Mouse (Mus musculus) MEL-GATA-1-ER (cell line): Measurements from ENCODE around the gene Rras.

Experiments
- DNase-seq: peaks from one replicate; pipeline ENCODE4 v3.0.0-alpha.2; 2012; ENCODE audit warnings: low read depth; ENCODE audit errors: extremely low read depth

Gene Rras

DNA sequence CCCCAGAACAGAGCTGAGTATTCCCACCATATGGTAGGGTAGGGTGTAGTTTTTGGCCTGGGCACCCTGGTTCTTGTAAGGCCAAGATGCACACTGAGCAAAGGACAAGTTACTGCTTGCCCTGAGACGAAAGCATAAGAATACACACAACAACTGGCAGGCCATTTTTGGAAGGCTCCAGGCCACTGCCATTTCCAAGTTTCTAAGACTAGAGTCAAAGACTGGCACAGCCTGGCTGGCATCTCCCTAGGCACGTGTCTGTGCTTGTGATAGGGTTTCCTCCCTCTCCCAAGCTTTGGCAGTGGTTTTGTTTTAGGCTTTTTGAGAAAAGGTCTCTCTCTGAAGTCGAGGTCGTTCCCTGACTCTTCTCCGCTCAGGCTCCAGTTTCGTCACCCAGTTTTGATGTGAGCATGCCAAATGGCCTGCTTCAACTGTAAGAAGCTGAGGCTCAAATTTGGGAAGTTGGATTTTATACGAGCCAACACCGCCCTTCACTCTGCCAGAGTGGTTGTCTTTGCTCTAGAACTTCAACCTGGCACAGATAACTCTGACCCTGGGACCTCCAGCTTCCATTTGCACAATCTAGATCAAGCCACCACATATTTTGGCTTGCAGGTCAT, 8.0 kb downstream of the Rras start:
- DNase-seq: no peak

DNA sequence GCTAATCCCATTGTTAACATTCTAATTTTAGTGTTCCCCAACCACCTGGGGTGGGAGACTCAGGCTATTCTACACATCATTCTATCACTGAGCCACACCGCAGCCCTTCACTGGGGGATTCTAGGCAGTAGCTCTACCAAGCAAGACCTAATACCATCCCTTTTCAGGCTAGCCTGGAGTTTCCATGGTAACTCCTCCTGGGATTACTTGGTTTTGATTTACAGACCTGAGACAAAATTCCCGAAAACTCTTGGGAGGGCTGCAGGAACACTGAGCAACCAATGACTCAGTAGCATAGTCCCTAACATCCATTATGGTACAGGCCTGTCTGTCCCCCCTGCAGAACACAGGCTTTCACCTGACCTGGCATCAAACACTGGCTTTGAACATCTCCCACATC, 8.5 kb downstream of the Rras start:
- no peak for DNase-seq

DNA sequence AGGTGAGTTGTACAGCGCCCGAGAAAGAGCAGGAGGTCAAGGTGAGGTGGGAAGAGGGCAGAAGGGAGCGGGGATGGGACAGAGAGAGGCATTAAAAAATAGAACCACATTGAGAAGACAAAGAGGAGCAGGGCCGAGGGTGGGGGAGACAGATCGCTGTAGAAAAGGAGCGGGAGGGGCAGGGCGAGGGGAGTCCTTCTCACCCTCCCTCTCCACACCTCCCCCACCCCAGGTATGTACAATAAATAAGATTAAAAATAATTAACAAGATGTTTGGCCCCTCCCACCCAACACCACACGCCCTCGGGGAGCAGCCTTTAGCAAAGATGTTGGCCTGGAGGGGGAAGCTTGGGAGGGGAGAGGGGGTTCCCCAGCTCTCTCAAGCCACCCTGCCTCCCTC, 10.0 kb downstream of the Rras start:
- DNase-seq: no peak

DNA sequence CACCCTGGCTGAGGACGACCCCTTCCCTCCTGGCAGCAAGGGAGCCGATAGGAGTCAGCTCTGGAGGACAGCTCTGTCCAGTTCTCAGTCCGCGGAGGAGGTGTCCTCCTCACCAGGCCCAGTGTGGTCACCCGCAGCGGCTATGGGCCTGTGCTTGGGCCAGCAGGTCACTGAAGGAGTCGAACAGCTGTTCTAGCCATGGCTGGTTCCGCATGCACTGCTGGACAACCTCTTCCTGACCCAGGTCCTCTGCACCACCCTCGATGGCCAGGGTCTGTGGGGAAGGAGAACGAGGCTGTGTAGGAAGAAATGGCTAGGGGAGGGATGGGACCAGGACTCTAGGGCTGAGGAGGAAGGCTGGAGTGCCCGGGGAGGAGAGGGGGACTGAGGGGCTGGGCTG, 10.6 kb downstream of the Rras start:
- no peak for DNase-seq

DNA sequence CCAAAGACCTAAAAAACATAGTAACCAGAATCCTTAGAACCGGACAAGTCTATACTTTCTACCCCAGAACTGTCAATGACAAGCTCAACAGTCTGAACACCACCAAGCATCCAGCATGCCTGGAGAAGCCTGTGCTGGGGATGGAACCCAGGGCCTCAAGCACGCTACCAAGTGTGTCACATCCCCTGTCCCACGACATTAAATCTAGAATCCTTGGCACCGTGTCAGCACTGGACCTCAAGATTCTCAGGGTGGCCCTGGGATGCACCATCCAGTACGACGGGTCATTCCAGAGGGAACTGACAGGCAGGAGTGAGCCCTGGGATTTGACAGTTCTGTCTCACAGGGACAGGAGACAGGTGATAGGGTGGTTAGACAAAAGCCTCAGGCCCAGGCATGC, 12.2 kb downstream of the Rras start:
- DNase-seq: no peak

DNA sequence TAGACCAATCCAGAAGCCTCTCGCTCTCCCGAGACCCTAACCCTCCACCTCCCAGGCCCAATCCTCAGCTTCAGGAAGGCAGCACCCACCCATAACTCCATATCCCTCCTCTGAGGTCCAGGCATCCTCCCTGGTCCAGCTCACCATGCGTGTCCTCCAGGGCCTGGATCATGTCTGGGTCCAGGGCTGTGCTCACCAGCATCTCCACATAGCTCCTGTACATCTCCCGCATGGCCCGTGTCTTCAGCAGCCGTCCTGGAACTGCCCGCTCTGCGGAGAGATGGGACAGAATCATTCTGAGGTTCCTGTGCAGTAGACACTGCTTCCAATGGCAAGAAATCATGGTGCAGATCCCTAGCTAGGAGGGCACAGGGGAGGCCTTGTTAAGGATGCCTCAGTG, 13.1 kb downstream of the Rras start:
- DNase-seq: no peak

DNA sequence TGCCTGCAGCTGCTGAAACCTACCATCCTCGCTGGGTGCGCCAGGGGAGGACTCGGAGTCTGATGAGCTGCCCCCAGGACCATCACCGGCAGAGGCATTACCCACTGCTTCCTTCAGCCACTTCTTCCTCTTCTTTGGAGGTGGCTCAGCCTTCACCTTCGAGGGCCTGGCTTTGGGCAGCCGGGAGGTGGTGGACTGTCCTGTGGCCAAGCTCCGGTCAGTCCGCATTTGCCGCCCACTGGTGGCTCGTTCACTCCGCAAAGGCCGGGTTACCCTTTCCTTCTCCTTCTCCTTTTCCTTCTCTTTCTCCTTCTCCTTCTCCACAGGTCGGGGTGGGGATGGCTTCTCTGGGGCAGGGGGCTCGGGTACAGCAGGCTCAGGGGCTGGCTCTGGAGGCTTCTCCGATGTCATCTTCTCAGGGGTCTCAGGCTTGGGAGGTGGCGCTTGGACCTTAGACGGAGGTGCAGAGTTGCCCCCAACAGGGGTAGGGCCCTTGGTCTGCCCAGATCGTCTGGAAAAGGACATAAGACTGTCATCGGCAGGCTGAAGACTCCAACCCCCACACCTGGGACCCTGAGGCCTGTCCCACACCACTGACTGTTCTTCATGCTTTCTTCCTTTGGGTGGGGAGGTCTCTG, 16.1 kb downstream of the Rras start:
- no peak for DNase-seq

DNA sequence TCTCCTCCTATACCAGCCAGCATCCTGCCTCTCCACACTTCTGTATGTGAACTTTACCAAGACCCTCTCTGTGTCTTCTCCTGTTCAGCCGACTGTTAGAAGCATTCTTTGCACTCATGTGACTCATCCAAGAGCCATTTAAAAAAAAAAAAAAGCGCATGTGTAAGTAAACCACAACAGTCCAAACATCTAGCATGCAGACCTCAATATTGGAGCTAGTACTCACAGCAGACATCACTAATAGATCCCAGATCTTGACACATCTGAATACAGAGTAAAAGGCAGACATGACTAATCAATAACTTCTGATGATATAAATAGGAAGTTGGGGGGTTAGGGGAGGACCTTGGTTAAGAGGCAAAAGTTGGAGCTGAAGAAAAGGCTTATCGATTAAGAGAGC, 17.9 kb downstream of the Rras start:
- no peak for DNase-seq

DNA sequence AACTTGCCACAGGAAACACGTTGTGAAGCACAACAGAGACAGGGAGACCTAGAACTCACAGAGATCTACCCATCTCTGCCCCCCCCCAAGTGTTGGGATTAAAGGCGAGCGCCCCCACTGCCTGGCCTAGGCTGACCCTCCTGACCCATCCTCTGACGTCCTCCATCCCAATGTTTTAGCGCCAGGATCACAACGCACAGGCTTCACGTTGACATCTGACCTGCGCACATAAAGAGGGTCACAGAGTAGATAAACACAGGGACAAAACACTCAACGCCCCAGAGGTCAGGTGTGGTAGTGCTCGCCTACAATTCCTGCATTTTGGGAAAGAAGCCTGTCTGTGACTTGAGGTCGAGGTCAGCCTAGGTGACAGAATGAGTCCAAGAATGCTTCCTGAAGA, 18.9 kb downstream of the Rras start:
- no peak for DNase-seq

DNA sequence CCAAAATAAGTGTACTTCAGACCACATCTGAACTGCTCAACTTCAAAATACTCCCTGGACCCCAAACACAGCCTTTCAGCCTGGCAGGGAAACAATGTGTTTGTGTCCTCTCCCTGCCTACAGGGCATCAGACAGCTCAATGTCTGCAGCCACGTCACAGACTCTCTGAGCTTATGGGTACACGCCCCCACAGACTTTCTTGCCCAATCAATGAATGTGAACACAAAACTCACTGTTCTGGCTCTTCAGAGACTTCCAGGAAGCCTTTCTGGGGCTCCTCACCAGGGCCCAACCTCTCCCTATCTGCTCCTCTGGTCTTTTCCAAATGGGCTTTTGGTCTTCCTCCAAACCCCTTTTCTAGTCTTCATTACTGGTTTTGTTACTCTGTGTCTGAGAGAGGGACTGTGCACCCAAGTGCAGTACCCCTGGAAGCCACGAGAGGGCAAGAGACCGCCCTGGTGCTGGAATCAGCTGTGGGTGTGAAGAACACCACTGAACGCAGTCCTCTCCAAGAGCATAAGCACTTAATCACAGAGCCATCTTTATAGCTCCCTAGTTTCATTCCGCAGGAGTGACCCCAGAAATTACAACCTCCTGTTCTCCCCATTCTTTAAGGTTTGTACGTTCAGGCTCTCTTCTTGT, 20.1 kb downstream of the Rras start:
- no peak for DNase-seq

DNA sequence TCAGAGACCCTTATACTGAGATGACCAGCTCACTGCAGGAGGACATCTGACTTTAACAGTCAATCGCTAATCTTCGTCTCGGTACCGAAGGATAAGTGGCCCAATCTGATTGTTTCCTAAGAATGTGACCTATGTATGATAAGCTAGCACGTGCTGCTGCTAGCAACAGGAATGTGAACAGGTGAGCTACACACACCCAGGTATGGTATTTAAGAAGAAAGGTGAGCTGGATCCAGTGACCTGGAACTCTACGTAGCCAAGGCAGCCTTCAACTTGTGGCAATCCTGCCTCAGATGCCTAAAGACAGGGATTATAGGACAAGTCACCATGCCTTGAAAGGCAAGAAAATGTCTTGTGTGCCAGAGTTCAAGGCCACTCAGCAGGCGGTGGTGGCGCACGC, 20.6 kb downstream of the Rras start:
- DNase-seq: no peak

DNA sequence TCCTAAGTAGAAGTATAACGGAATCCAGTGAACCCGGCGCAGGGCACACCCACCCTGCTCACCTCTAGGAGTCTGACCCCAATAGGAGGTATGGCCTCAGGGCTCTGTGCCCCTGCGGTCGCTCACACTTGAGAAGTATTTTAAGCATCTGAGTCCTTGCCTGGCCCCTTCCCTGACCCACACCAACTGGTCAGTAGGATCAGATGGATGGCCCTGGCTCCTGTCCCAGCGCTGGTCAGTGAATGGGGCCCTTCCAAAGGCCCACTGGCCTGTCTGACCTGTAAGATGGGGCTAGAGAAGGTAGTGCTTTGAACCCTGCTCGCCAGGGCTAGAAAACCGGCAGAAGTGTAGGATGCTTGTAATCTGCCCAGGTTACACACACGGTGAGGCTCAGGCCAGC, 23.1 kb downstream of the Rras start:
- DNase-seq: no peak

DNA sequence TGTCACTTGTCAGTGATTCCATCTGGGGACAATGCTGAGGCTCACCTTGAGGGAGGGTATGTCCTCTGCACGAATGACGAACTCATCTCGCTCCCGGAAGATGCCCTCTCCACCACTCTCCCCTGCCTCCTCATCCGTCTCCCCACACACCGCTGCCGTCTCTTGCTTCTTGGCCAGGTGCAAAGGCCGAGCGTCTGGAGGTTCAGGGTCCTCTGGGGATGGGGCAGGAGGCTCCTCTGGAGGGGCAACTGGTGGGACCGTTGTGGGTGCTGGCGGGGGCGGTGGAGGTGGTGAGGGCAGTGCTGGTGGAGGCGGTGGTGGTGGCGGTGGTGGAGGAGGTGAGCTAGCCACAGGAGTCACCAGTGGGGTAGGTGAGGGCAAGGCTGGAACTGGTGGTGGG, 25.5 kb downstream of the Rras start:
- no peak for DNase-seq

DNA sequence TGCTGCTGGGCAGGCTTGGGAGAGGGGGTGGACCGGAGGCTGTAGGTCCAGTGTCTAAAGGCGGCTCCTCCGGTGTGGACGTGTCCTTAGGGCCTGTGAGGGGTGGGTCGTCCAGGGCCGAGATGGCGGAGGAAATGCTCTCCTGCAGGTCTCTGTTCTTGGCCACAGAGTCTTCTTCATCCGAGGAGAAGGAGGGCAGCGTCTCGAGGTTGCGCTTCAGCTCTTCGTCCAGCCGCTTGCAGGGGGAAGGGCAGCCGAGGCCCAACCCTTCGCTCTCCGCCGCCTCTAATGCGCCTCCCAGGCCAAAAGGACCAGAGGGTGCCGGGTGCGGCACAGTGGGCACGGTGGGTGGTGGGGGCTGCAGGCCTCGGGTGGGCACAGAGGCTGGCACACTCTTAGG, 28.0 kb downstream of the Rras start:
- DNase-seq: no peak

DNA sequence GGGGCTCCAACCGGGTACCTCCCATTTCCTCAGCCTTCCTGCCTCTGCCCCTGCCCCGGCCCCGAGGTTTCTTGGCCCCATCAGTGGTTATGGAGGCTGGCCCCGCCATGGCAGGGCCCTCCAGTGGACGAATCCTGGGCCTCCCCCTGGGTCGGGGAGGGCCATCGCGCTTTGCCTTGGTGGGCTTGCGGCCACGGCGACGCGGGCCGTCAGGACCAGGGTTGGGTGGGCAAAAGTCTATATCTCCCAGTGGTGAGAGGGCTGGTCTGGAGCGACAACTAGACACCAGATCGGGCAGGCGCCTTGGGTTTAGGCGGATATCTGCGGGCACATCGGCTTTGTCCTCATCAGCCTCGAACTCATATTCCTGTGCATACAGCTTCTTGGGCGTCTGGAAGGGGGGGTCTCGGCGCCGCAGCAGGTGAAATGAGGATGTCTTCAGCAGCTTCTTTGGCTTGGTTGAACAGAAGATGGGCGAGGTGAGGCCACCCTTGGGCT, 29.1 kb downstream of the Rras start:
- DNase-seq: no peak

DNA sequence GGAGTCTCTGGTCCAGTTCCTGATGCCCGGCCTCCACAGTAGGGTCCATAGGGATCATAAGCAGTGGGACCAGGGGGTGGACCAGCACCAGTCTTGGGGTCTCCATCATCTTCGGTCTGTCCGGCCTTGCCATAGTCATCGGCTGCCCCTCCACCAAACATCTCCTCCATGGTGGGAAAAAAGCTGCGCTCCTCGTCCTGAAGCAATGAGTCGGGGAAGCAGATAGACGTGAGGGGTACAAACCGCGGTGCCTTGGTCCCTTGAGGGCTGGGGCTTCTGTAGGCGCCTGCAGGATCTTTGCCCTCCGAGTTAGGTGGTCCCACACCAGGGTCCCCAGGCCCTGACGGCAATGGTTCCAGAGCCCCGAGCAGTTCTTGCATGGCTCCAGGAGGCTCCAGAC, 29.7 kb downstream of the Rras start:
- DNase-seq: no peak

DNA sequence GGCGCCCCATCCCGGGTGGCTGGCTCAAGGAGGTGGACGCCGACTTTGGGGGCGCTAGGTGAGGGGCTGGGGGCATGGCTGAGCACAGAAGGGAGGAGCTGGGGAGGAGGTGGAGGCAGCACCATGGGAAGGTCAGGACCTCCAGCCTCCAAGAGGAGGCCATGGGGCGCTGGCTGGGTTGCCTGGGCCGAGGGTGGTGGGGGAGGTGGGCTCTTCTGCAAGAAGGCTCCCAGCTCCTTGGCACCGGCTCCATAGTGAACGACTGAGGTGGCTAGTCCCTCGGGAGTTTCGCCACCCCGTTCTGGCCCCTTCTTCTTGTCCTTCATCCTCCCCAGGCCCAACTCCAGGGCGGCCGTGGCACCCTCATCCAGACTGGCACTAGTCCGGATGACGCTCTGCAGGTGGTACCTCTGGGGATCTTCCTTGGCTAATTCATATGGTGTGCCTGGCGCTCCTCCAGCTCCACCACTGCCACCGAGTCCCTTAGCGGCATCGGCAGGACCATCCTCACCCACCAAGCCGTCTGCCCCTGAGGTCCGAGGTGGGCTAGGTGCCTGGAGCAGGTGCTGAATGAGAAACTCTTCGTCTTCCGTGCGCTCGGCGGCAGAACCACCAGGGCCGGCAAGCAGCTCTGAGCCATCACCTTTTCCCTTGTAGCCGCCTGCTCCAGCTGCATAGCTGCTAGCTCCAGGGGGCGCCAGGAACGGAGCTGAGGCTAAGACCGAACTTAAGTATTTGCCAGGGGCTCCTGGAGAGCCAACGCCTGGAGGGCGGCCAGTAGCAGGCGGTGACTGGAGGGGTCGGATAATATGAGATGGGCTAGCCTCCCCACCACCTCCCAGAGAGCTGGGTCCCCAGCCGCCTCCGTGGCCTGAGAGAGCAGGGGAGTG, 30.5 kb downstream of the Rras start:
- no peak for DNase-seq

DNA sequence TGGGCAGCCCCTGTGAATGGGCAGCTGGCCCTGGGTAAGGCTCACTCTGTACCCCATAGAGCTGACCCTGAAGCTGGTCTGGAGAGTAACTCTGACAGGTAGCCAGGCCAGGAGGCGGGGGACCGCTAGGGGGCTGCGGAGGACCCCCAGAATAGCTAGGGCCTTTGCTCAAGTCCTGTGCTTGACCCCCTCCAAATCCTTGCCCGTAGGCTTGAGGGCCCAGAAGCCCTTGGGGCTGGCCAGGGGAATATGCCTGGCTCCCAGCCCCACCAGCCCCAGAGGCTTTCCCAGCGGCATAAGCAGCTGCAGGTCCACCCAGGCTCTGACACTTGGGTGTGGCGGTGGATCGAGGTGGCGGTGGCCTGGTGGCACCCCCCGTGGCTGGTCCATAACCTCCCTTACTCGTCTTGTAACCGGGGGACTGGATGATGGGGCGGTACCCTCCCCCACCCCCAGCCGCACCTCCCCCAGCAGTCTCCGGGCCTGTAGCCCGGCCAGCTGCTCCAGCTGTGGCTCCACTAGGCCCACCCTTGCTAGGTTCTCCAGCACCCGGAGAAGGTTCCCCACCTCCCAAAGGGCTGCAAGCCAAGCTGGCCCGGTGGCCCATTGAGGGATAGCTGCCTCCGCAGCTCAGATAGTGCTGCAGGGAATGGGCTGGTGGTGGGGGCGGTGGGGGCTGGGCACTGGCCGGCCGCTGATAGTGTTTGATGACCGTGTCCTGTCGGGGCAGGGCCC, 31.3 kb downstream of the Rras start:
- no peak for DNase-seq

DNA sequence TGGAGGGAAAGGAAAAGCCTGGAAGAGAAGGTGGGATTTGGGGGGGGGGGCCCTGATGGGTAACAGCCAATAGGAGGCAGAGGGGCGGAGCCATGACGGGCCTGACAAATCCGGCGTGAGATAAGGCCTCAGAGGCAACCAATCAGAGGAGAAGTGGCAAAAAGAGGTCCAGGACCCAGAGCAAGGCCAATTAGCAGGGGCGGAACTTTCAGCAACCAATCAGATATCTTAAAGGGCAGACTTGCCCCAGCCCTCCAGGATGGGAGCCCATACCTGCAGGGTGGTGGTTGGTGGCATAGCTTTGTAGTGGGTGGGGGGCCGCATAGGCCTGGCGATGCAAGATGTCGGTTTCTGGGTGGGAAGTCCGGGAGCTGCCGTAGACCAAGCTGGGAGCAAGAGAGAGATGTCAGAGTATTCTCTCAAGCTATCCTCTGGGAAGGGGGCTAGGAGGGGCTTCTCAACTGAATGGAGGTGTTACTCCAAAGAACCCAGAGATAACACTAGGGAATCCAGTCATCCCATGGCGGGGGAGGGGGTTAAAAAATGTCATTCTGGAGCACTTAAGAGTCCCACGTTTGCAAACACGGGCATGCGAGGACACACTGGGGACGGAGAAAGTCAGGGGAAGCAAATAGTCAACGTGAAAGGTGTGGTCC, 33.3 kb downstream of the Rras start:
- peak; percentile 92 for DNase-seq

DNA sequence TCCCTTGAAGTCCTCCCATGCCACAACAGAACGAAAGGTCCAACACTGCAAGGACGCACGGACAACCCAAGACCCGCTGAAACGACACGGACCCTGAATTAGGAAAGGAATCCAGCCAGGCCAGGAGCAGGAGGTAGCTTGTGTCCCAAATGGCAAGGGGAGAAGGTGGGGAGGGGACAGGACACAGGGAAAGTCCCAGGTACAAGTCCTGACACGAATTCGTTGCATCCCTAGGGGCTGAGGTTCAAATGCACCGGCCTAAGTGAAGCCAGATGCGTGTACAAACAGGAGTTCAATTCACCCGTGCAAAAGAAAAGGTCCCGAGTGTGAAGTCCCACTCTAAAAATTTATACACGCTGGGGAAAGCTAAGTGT, 33.8 kb downstream of the Rras start:
- no peak for DNase-seq
